Mouse (Mus musculus) large intestine, adult 2 months (tissue): ENCODE data around the gene Ap1g1. TPM values are rescaled to one million over a fixed set of nuclear protein-coding genes. Genes with fewer than 3 reads are reported as not detected.
A peak's percentile ranks its signal among the peaks of the same experiment; 100 is the strongest.
"Not testable (repeated sequence)": the region's sequence is repeated elsewhere in the genome, so short reads cannot be mapped to it uniquely, and the experiment has no call there.

Source experiments
- DNase-seq: peaks from one replicate; pipeline ENCODE4 v3.0.0-alpha.2; 2012; ENCODE audit warnings: low read depth, low spot score
- WGBS: fragments of 180-500 bp; shearing (Covaris S2); methylation state at CpG from one replicate; pipeline ENCODE4 v1.1.7; 2018; 5-methylcytosine and 5-hydroxymethylcytosine counted together
- polyA plus RNA-seq: library from polyadenylated mRNA; depleted of rRNA; stranded (reverse); fragments of >200 nt; gene quantifications from 2 replicates; pipeline ENCODE4 v1.2.3, GENCODE M21; 2012

The Ap1g1 gene
- polyA plus RNA-seq, 1 experiment, result 28.5 TPM

GRCm38 (mm10) chr8:109854522-109854921 is 76.2 kb downstream of the Ap1g1 start:
- DNase-seq, result no peak
- WGBS, result 86% methylated on average over 4 of the region's 4 CpGs

DNA sequence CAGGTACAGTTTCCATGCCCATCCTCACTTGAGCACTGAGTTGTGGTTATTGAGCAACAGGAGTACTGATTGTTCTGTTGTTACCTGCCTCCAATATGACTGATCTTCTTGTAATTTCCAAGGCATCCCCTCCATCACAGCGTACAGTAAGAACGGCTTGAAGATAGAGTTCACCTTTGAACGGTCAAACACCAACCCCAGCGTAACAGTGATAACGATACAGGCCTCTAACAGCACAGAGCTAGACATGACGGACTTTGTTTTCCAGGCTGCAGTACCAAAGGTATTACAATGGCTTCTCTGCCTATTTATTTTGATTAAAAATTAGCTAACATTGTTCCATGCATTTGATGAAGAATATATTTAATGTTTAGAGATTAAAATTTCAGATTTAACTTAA is 77.1 kb downstream of the Ap1g1 start:
- WGBS, result 93% methylated on average over 6 of the region's 6 CpGs
- no peak for DNase-seq

GRCm38 (mm10) chr8:109863398-109863797 is 85.0 kb downstream of the Ap1g1 start:
- 41% methylated on average over 2 of the region's 2 CpGs for WGBS
- no peak for DNase-seq

GRCm38 (mm10) chr8:109864798-109865197 is 86.4 kb downstream of the Ap1g1 start:
- no peak for DNase-seq
- WGBS, result 24% methylated on average over 2 of the region's 2 CpGs

GRCm38 (mm10) chr8:109865536-109865935 is 87.2 kb downstream of the Ap1g1 start:
- WGBS, result 75% methylated on average over 4 of the region's 4 CpGs
- DNase-seq, result no peak

GRCm38 (mm10) chr8:109866690-109867089 is 88.3 kb downstream of the Ap1g1 start:
- WGBS, result 83% methylated on average over 5 of the region's 5 CpGs
- no peak for DNase-seq

- WGBS, result 1% methylated on average over 42 of the region's 42 CpGs
- DNase-seq, result peak; percentile 78
Measured at GRCm38 (mm10) chr8:109868003-109868679, 89.8 kb downstream of the Ap1g1 start, which contains the start of gene Phlpp2. Gene Phlpp2, plus strand, starts transcription at chr8:109868542.

DNA sequence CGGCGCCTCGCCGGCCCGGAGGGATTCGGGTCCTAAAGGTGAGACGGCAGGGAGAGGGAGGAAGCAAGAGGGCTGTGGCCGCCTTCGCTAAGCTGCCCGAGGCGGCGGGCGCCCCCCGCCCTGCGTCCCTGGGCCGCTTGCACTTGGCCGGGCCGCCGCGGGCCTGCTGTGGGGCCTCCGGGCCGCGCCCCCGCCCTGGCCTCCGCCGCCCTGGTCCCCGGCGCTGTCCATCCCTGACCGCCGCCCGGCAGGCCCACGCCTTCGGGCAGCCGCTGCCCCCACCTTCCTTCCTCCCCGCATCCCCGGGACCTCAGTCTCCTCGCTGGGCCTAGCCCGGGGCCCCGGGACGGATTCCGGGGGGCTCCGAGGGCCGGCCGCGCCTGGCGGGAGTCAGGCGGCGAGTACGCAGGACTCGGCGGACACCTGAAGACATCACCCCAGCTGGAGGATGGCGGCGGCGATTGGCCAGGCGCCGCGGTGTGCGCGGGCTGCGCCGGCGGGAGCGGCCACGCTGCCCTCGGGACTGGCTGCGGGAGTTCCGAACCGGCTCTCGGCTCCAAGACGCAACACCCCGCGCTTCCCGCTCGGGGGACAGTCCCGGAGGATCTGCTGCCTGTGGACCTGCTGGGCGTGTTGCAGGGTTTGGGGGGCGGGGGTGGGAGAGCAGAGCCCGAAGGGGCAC is 90.5 kb downstream of the Ap1g1 start:
- no peak for DNase-seq
- WGBS, result under 1% methylated on average over 75 of the region's 78 CpGs

- 83% methylated on average over 1 of the region's 1 CpGs for WGBS
Measured at GRCm38 (mm10) chr8:109871056-109871455, 92.7 kb downstream of the Ap1g1 start.

GRCm38 (mm10) chr8:109873800-109874199 is 95.4 kb downstream of the Ap1g1 start:
- not testable (repeated sequence) for DNase-seq
- WGBS, result 93% methylated on average over 3 of the region's 3 CpGs

More at GRCm38 (mm10) chr8:109871056-109871455, 92.7 kb downstream of the Ap1g1 start:
- no peak for DNase-seq

DNA sequence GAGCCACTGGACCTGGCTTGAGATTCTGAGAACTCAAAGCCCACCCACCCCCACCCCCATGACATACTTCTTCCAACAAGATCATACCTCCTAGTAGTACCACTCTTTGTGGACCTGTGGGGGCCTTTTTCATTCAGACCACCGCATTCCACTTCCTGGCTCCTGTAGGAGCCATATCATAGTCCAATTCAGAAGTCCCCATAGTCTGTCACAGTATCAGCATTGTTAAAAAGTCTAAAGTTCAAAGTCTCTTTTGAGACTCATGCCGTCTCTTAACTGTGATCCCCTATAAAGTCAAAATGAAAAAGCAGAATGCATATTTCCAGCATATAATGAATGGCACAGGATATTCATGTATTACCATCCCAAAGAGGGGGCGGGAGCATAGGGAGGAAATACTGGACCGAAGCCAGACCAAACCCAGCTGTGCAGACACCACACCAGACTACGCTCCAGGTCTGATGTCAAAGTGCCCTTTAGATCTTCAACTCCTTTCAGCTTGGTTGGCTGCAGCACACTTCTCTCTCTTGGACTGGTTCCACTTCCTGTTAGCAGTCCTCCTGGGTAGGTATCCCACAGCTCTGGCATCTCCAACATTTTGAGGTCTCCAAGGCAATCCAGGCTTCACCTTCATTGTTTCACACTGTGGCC is 101.8 kb downstream of the Ap1g1 start:
- 39% methylated on average over 5 of the region's 5 CpGs for WGBS
- DNase-seq, result no peak

DNA sequence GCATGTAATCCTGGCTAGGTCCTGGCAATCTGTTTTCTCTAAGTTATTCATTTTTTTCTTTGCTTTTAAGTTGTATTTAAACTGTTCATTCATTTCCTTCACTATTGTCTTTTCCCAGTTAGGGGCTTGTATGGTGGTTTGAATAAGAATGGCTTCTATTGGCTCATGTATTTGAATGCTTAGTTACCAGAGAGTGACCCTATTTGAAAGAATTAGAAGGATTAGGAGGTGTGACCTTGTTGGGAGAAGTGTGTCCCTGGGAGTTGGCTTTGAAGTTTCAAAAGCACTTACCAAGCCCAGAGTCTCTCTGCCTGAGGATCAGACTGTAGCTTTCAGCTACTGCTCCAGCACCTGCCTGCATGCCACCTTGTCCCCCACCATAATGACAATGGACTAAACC is 106.9 kb downstream of the Ap1g1 start:
- no peak for DNase-seq

GRCm38 (mm10) chr8:109889211-109889610 is 110.9 kb downstream of the Ap1g1 start:
- DNase-seq, result no peak
- WGBS, result 84% methylated on average over 1 of the region's 1 CpGs

DNA sequence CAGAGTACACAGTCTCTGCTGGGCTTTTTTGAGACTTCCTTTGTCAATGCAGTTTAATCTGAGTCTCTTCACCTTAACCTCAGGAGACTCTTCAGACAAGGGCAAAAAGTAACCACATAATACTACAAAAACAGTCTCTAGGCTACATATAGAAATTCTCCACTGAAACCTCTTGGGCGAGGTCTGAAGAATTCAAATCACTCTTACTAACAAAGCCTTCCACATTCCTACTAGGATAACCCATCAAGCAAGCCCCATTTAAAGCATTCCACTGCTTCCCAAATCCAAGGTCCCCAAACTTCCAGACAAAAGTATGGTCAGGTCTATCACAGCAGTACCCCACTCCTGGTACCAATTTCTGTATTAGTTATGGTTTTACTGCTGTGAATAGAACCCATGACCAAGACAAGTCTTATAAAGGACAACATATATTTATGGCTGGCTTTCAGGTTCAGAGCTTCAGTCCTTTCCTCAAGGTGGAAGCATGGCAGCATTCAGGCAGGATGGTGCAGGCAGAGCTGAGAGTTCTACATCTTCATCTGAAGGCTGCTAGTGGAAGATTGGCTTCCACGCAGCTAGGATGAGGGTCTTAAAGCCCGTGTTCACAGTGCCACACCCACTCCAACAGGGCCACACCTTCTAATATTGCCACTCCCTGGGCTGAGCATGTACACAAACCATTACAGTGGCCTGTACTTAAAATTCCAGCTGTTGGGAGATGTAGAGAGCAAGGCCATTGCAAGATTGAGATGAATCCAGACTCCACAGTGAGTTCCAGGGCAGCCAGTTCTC is 112.6 kb downstream of the Ap1g1 start:
- 64% methylated on average over 3 of the region's 3 CpGs for WGBS
- DNase-seq, result no peak

DNA sequence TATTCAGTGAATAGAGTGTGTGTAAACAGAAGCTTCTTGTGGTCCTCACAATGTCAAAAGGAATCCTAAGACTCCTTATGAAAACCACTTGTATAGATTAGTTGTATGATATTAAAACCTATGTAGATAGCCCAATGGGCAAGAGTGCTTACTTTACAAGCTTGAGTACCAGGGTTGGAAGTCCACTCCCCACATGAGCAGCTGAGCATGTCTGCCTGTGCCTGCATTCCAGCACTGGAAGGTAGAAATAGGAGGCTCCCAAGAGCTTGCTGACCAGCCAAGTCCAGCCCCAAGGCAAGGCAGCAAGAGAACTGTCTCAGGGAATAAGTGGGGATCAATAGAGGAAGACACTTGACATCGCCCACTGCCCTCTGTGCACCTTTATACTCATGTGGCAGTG is 116.3 kb downstream of the Ap1g1 start:
- WGBS, result 100% methylated on average over 1 of the region's 1 CpGs

DNA sequence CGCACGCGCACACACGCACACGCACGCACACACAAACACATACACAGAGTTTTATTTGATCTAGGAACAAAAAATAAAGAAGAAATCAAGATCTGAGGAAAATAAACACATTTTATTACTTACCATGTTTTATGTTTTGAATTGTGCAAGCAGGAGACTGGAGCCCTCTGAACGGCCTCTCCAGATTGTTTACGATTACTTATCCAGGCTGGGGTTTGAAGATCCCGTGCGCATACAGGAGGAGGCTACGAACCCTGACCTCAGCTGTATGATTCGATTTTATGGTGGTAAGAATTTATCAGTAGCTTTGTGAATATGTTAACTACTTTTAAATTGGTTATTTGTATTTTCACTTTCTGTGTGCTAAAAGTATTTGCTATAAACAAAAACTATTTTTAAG is 117.0 kb downstream of the Ap1g1 start:
- no peak for DNase-seq
- 70% methylated on average over 12 of the region's 12 CpGs for WGBS

More for the DNA sequence above, 116.3 kb downstream of the Ap1g1 start:
- DNase-seq, result no peak

DNA sequence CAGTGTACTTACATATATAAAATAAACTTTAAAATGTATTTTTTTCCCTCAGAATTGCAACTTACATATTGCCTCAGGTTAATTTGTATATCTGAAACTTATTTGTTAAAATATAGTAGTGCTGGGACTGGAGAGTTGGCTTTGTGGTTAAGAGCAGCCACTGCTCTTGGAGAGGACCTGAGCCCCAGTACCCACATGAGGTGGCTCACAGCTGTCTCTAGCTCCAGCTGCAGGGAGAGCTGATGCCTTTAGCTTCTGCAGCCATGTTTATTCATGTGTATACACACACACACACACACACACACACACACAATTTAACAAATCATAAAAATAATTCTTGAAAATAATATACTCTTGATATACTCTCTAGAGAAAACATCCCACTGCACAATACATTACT is 124.0 kb downstream of the Ap1g1 start:
- DNase-seq, result no peak

- no peak for DNase-seq
- 72% methylated on average over 10 of the region's 10 CpGs for WGBS
Measured at GRCm38 (mm10) chr8:109903909-109904469, 125.6 kb downstream of the Ap1g1 start.

- DNase-seq, result peak; percentile 73
- WGBS, result 41% methylated on average over 1 of the region's 1 CpGs
Measured at GRCm38 (mm10) chr8:109904928-109905668, 126.7 kb downstream of the Ap1g1 start.
